Mouse (Mus musculus): ENCODE data around the gene Trmt2b.
"Not testable (repeated sequence)": the region's sequence is repeated elsewhere in the genome, so short reads cannot be mapped to it uniquely, and the experiment has no call there.

Trmt2b gene

DNA sequence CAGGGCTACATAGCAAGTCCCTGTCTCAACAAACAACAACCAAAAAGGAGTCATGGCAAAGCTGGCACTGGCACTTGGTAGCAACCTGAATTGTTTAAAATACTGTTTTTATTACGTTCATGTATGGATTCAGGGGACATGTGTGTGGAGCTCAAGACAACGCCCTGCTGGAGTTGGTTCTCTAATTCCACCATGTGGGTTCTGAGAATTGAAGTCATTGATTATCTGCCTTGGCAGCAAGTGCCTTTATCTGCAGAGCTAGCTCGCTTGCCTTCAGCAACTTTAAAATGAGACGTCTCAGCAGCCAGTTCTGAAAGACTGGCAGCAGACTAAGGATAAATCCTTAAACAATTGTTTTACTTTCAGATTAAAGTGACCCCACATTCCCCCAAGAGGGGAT, 58.6 kb downstream of the Trmt2b start:
- DNase-seq: no peak

DNA sequence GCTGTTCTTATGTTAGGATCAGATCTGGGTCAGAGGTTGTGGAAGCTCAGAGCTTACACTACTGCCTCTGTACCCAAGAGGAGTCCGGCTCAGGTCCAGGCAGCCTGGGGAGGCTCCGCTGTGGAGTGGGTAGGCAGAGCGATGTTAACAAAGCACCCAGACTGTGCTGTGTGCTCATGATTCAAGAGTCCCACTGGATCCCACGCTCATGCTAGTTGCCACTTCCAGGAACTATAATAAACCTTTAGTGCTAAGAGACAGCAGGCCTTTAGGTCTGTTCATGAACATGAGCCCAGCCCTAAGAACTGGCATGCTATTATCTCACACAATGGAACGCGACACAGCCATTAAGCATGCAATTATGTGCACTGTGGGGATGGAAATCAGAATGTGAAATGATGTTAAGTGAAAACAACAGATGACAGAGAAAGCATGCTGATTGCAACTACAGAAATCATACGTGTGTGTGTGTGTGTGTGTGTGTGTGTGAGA, 65.6 kb downstream of the Trmt2b start:
- DNase-seq: no peak

DNA sequence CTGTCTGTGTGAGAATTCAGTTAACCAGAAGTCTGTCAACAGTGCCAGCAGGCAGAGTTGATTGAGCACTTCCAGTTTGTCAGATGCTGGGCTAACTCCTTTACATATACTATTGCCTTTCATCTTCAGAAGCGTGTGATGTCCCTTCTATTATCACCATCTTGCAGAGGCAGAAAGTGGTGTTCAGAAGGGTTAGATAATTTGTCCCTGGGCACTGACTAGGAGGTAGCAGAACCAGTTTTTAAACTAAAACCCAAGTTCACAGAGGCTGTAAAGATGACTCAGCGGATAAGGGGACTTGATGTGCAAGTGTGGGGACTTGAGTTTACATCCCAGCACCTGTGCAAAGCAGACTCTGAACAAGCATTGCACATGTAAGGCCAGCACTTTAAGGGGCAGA, 68.3 kb downstream of the Trmt2b start:
- DNase-seq: no peak

DNA sequence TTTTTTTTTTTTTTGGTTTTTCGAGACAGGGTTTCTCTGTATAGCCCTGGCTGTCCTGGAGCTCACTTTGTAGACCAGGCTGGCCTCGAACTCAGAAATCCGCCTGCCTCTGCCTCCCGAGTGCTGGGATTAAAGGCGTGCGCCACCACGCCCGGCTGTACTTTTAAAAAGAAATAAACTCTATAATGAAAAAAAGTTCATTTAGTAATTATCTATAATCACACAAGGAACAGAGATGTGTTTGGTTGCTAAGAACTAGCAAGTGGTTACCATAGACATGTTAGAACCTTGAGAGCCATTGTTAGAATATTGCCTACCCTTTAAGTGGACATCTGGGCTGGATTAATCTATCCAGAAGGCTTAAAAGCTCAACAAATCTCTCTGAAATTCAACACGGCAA, 89.6 kb downstream of the Trmt2b start, which contains the start of gene Arl13a:
Gene Arl13a (plus strand): TSS at position 301 of the 400 bp plus-strand sequence.
- DNase-seq: not testable (repeated sequence)

DNA sequence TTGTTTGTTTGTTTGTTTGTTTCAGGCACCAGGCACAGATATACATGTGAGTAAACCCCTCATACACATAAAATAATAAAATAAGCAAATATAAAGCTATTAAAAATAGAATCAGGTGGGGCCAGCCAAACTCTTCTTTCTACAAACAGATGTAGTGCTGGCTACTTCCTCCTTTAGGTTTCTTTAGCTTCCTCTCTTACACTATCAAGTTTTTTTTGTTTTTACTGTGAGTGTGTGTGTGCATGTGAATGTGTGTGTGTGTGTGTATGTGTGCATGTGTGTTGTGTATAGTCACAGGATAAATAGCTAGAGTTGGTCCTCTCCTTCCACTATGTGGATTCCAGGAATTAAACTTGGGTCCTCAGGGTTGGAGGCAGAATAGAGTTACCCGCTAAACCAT, 102.1 kb downstream of the Trmt2b start:
- DNase-seq: no peak

All from kidney, adult 18-20 months (tissue).